8 mouse cellular contexts compared by ENCODE assay signal in the genomic region with DNA sequence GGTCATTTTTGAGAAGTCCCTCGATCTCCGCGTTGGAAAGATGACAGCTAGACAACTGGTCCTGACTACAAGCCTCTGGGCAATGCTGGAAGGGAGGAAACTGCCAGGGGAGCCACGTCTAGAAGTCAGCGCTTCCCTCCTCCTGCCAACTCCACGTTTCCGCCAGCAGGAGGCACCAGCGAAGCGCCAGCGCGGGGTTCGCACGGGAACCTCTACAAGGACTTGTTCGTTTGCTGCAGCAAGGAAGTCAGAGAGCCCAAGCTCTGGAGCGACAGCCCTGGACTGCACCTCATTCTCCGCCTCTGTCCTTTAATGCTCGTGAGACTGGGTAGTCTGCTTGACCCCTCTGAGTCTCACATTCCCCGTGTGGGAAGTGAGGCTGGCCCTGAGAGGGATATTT. TPM values are rescaled to one million over a fixed set of nuclear protein-coding genes. Genes with fewer than 3 reads are reported as not detected.
DNase-seq lines count a peak whose midpoint lies in the region; ATAC-seq and TF ChIP-seq lines count a peak whose summit lies in the region.

No protein-coding gene starts in this region.

- H3K9me3 ChIP-seq in E14TG2a.4 (ENCODE audit: low read length): no peaks in the 10 kb centered on the region
- H3K9me3 ChIP-seq in forebrain, embryonic 12.5 days: no peaks in the 10 kb centered on the region
- H3K9me3 ChIP-seq in heart, postnatal 0 days (replicated peaks; ENCODE audit: control insufficient read depth, low read length): no peaks in the 10 kb centered on the region
- H3K9me3 ChIP-seq in liver, postnatal 0 days (ENCODE audit: low read length): no peaks in the 10 kb centered on the region

- 2% methylated on average over 18 of the region's 18 CpGs for WGBS in forebrain, embryonic 12.5 days
- whole genome bisulfite sequencing in heart, postnatal 0 days: under 1% methylated on average over 18 of the region's 18 CpGs
- 3% methylated on average over 18 of the region's 18 CpGs for WGBS in liver, postnatal 0 days (ENCODE audit: insufficient replicate concordance)

- H3K4me2 ChIP-seq in forebrain, embryonic 12.5 days: no peak overlapping the region
- H3K4me2 ChIP-seq in heart, postnatal 0 days (ENCODE audit: low read depth, low read length): peak overlapping the region; percentile 37
- H3K4me2 ChIP-seq in liver, postnatal 0 days (ENCODE audit: low read depth, low read length): no peak overlapping the region

- H3K27me3 ChIP-seq in E14TG2a.4 (ENCODE audit: insufficient read depth, low read length): peaks cover 24% of the 10 kb centered on the region
- peaks cover 11% of the 10 kb centered on the region for H3K27me3 ChIP-seq in forebrain, embryonic 12.5 days
- H3K27me3 ChIP-seq in heart, postnatal 0 days (ENCODE audit: control insufficient read depth, insufficient read depth, low read length): peaks cover 5% of the 10 kb centered on the region; the same call in 1 of the 2 replicates
- H3K27me3 ChIP-seq in liver, postnatal 0 days (ENCODE audit: insufficient read depth, low read length): peaks cover 12% of the 10 kb centered on the region

- TF ChIP-seq EP300 in heart, postnatal 0 days (IDR thresholded peaks at IDR 0.05; ENCODE audit: low read depth): no peak
- no peak for TF ChIP-seq EP300 in liver, postnatal 0 days (IDR thresholded peaks at IDR 0.05; ENCODE audit: low read depth)

- TF ChIP-seq CTCF in E14TG2a.4 (conservative IDR thresholded peaks at IDR 0.05; ENCODE audit: low read length): peak; percentile 32
- TF ChIP-seq CTCF in heart, postnatal 0 days (IDR thresholded peaks at IDR 0.05; ENCODE audit: low read depth): peak; percentile 97
- TF ChIP-seq CTCF in liver, postnatal 0 days (IDR thresholded peaks at IDR 0.05; ENCODE audit: low read depth): peak; percentile 98

- H3K36me3 ChIP-seq in E14TG2a.4 (ENCODE audit: insufficient read depth, low read length): no peaks in the 10 kb centered on the region
- no peaks in the 10 kb centered on the region for H3K36me3 ChIP-seq in forebrain, embryonic 12.5 days (replicated peaks)
- no peaks in the 10 kb centered on the region for H3K36me3 ChIP-seq in heart, postnatal 0 days (replicated peaks; ENCODE audit: control insufficient read depth, insufficient read depth, low read length)
- no peaks in the 10 kb centered on the region for H3K36me3 ChIP-seq in liver, postnatal 0 days (replicated peaks; ENCODE audit: insufficient read depth, low read length)

- peak; percentile 54 for DNase-seq in c-Kit-positive CD71-positive TER-119-positive erythroid progenitor cells, embryonic 14.5 days (ENCODE audit: low spot score)
- peak; percentile 82 for DNase-seq in heart, postnatal 0 days (ENCODE audit: low spot score)
- peak; percentile 84 to 88 for DNase-seq in kidney, postnatal 25 days
- peak; percentile 86 for DNase-seq in liver, postnatal 0 days
- DNase-seq in thymus, adult 18-20 months: peak; percentile 76 to 80

- peak; percentile 67 for ATAC-seq in forebrain, embryonic 12.5 days (ENCODE audit: low FRiP score)
- peak; percentile 76 for ATAC-seq in heart, postnatal 0 days (ENCODE audit: insufficient read depth, low read depth)
- ATAC-seq in liver, postnatal 0 days: peak; percentile 71
- ATAC-seq in neutrophil, adult 5-6 weeks (ENCODE audit: extremely low read depth, insufficient number of reproducible peaks, low FRiP score, poor library complexity, severe bottlenecking): peak; percentile 65

- no peak overlapping the region for H3K9ac ChIP-seq in forebrain, embryonic 12.5 days
- 0 out of 2 replicates have a peak overlapping the region, but pooled peaks have one; percentile 30 for H3K9ac ChIP-seq in heart, postnatal 0 days (replicated peaks; ENCODE audit: low read depth, low read length)
- no peak overlapping the region for H3K9ac ChIP-seq in liver, postnatal 0 days (replicated peaks)

- no peak overlapping the region for H3K4me3 ChIP-seq in E14TG2a.4 (replicated peaks; ENCODE audit: low read length)
- no peak overlapping the region for H3K4me3 ChIP-seq in forebrain, embryonic 12.5 days (replicated peaks)
- no peak overlapping the region for H3K4me3 ChIP-seq in heart, postnatal 0 days (ENCODE audit: low read depth, low read length)
- H3K4me3 ChIP-seq in liver, postnatal 0 days (ENCODE audit: low read depth, low read length): no peak overlapping the region

- H3K27ac ChIP-seq in forebrain, embryonic 12.5 days: no peak overlapping the region
- H3K27ac ChIP-seq in heart, postnatal 0 days (ENCODE audit: low read depth): peak overlapping the region; percentile 3; the same call in 1 of the 2 replicates
- no peak overlapping the region for H3K27ac ChIP-seq in liver, postnatal 0 days (ENCODE audit: low read depth)

- H3K4me1 ChIP-seq in E14TG2a.4 (replicated peaks; ENCODE audit: low read depth, low read length): peaks cover 18% of the 10 kb centered on the region
- H3K4me1 ChIP-seq in forebrain, embryonic 12.5 days: peaks cover 18% of the 10 kb centered on the region
- peaks cover 10% of the 10 kb centered on the region; the same call in 1 of the 2 replicates for H3K4me1 ChIP-seq in heart, postnatal 0 days (ENCODE audit: control insufficient read depth, insufficient read depth)
- peaks cover 10% of the 10 kb centered on the region for H3K4me1 ChIP-seq in liver, postnatal 0 days (ENCODE audit: insufficient read depth)

RNA-seq across cellular contexts. Expression of a gene that starts 16.7 kb away (rescaled TPM):
- 315 and 333 TPM in 2 replicates for polyA plus RNA-seq in forebrain, embryonic 12.5 days (2016; fragmentation: Nextera tagmentation; extraction: Ambion mirVana)
- total RNA-seq in heart, postnatal 0 days (2014; rRNA removed; ENCODE audit: low replicate concordance): 881 and 949 TPM in 2 replicates
- polyA plus RNA-seq in heart, postnatal 0 days (2015; fragmentation: Nextera tagmentation; extraction: Ambion mirVana): 229 and 242 TPM in 2 replicates
- 251 and 260 TPM in 2 replicates for polyA plus RNA-seq in liver, postnatal 0 days (2015; fragmentation: Nextera tagmentation; extraction: Ambion mirVana)
- total RNA-seq in neutrophil, adult 5-6 weeks (2017): 333 and 414 TPM in 2 replicates

RNA-seq across cellular contexts. Expression of a gene that starts 48.4 kb away (rescaled TPM):
- 34.2 and 37.6 TPM in 2 replicates for polyA plus RNA-seq in forebrain, embryonic 12.5 days (2016; fragmentation: Nextera tagmentation; extraction: Ambion mirVana)
- total RNA-seq in heart, postnatal 0 days (2014; rRNA removed; ENCODE audit: low replicate concordance): 24.8 and 28.2 TPM in 2 replicates
- 20.5 and 21.0 TPM in 2 replicates for polyA plus RNA-seq in heart, postnatal 0 days (2015; fragmentation: Nextera tagmentation; extraction: Ambion mirVana)
- polyA plus RNA-seq in liver, postnatal 0 days (2015; fragmentation: Nextera tagmentation; extraction: Ambion mirVana): 15.9 and 16.7 TPM in 2 replicates
- 73.5 and 78.9 TPM in 2 replicates for total RNA-seq in neutrophil, adult 5-6 weeks (2017)

Comparison
In these comparisons a context has a peak if more than half of its experiments do, and no peak if none do; other contexts are left out.
1. CTCF ChIP-seq: peak in every context shown above with its lines; median percentile 98 in liver, postnatal 0 days; 97 in heart, postnatal 0 days; 32 in E14TG2a.4.